Mouse (Mus musculus) olfactory bulb, adult 2 months (tissue): ENCODE data around the gene Crb2. TPM values are rescaled to one million over a fixed set of nuclear protein-coding genes. Genes with fewer than 3 reads are reported as not detected.

Experiments used
- H3K27ac ChIP-seq: fragments of 200-500 bp; 2 replicates; pipeline ENCODE4 v1.5.1; 2012; ENCODE audit warnings: low read depth, low read length; ENCODE audit not compliant: insufficient read depth
- H3K4me1 ChIP-seq: fragments of 200-500 bp; 2 replicates; pipeline ENCODE4 v1.6.1; 2012; ENCODE audit warnings: low read length; ENCODE audit not compliant: control insufficient read depth, insufficient read depth
- H3K4me3 ChIP-seq: fragments of 200-500 bp; 2 replicates; pipeline ENCODE4 v1.5.1; 2012; ENCODE audit warnings: mild to moderate bottlenecking, low read depth, low read length, moderate library complexity; ENCODE audit not compliant: insufficient read depth
- CTCF ChIP-seq: fragments of 200-500 bp; IDR thresholded peaks from 2 replicates; pipeline ENCODE4 v1.5.1; 2012; ENCODE audit warnings: low read depth, mild to moderate bottlenecking, low read length, moderate library complexity; ENCODE audit not compliant: insufficient read depth
- POLR2A ChIP-seq: fragments of 200-500 bp; IDR thresholded peaks from 2 replicates; pipeline ENCODE4 v1.6.1; 2012; ENCODE audit warnings: mild to moderate bottlenecking, low read depth, low read length, moderate library complexity; ENCODE audit not compliant: insufficient read depth
- WGBS: fragments of 180-500 bp; shearing (Covaris S2); methylation state at CpG from one replicate; pipeline ENCODE4 v1.1.7; 2018; 5-methylcytosine and 5-hydroxymethylcytosine counted together
- polyA plus RNA-seq: library from polyadenylated mRNA; stranded (reverse); fragments of >200 nt; gene quantifications from 2 replicates; pipeline ENCODE4 v1.2.4, GENCODE M21; 2012; ENCODE audit warnings: low replicate concordance; ENCODE audit not compliant: missing spikeins, insufficient read depth, insufficient read length

Gene Crb2
- polyA plus RNA-seq, 1 experiment = not detected

DNA sequence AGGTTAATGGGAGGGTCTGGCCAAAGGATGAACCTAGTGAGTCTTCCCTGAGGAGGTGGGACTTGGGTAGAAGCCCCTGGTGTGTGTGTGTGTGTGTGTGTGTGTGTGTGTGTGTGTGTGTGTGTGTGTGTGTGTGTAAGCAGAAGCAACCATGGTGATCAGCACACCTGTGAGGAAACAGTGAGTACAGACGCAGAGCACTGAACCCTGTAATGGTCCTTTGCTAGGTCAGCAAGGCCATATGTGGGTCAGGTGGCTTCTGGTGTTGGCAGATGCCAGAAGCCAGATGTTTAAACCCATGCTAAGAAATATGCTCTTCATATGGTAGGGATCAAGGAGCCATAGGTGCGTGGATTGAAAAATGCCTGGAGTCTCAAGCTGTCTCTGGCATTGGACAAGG is 11.5 kb upstream of the Crb2 start:
- Histone ChIP-seq H3K27ac (peak overlapping the region; percentile 87), H3K4me1 (peaks cover 71% of the 10 kb centered on the region), H3K4me3 (no peak overlapping the region)
- WGBS = 98% methylated on average over 2 of the region's 2 CpGs
- TF ChIP-seq CTCF (no peak), POLR2A (no peak)

DNA sequence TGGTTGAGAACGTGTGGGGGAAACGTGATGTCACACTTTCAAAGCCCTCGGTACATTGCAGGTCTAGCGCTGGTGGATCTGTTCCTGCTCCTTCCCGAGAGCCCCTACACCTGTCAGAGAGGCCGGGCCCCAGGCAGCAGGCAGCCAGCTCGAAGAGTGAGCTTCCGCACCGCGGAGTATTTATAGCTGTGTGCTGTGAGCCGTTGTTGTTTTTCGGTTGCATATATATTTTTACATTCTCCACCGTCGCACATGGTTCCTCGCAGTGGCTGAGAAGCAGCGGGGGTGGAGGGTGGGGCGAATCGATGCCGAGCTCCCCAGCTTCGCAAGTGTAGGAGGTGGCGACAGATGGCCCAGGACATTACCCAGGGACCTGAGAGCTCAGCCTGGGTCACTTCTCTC is 11.0 kb upstream of the Crb2 start:
- 32% methylated on average over 21 of the region's 21 CpGs for WGBS
- Histone ChIP-seq H3K4me1 (peaks cover 66% of the 10 kb centered on the region), H3K27ac (peak overlapping the region; percentile 87), H3K4me3 (no peak overlapping the region)
- no peak for TF ChIP-seq POLR2A
- no peak for TF ChIP-seq CTCF

DNA sequence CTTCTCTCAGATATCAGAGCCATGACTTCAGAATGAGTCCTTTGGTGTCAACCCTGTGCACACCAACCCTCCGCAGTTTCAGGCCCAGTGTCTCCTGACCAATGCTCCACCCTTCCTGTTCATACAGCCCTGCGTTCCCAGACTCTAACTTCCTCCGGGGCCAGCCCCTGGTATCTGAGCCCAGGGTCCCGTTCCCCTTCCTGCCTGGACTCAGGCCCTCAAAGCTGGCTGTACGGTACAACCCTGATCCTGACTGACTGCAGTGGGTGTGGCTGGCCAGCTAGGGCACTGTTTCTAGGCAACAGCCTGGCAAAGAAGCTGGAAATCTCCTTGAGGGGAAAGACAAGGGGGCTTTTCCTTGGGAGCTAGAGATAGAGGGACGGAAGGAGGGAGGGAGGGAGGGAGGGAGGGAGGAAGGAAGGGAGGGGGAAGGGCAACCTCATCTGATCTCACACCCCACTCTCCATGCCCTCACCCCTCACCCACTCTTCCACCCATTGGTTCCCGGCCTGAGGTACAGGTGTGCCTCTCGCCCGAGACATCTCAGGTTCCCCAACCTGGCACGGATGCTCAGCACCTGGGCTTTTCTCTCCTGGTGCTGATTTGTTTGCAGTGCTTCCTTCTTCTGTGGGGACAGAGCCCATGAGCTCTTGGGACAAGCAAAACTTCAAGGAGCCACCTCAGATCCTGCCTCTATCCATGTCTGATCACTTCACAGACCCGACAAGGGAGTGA is 9.9 kb upstream of the Crb2 start:
- Histone ChIP-seq H3K4me1 (peaks cover 62% of the 10 kb centered on the region), H3K4me3 (no peak overlapping the region), H3K27ac (peak overlapping the region; percentile 87)
- WGBS = 48% methylated on average over 11 of the region's 11 CpGs
- TF ChIP-seq CTCF (no peak), POLR2A (no peak)

DNA sequence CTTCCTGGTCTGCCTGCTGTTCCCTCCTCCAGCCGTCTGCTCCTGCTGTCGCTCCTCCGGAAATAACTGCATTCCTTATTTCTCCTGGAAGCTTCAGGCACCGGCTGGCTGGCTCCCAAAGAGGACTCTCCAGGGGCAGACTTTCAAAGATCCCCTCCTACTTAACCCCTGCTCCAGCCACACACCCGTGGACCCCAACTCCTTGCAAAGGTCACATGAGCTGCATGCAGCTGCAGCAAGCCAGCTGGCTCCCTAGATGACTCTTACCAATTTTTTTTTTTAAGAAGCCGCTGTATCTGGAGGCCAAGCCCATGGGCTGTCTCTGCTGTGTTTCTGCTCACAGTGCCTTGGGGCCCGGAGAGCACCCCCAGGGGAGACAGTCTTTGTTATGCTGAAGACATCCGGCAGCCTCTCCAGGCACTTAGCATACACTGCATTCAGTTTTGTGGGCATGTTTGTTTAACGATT is 8.9 kb upstream of the Crb2 start:
- TF ChIP-seq CTCF (no peak), POLR2A (no peak)
- WGBS = 1% methylated on average over 9 of the region's 9 CpGs
- Histone ChIP-seq H3K4me3 (no peak overlapping the region), H3K4me1 (peaks cover 61% of the 10 kb centered on the region), H3K27ac (peak overlapping the region; percentile 50)

DNA sequence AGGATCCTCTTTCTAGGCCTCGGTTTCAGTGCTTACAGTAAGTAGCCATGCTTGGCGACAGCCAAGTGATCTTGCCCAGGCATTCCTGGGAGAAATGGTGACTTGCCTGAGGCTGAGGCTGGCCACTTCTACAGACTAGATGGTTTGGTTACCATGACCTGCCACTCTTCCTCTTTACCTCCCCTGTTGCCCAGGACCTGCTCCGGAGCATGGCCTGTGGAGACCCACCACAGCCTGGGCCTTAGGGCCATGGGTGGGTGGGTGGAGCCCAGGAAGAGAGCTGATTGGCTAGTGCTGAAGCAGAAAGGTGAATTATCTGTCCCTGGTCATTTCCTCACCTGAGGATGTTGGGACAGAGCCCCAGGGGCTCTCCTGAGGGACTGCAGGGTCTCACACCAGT is 8.3 kb upstream of the Crb2 start:
- Histone ChIP-seq H3K4me1 (peaks cover 61% of the 10 kb centered on the region), H3K27ac (peak overlapping the region; percentile 50; the same call in 1 of the 2 replicates), H3K4me3 (no peak overlapping the region)
- 89% methylated on average over 3 of the region's 3 CpGs for WGBS
- TF ChIP-seq CTCF (no peak), POLR2A (no peak)

DNA sequence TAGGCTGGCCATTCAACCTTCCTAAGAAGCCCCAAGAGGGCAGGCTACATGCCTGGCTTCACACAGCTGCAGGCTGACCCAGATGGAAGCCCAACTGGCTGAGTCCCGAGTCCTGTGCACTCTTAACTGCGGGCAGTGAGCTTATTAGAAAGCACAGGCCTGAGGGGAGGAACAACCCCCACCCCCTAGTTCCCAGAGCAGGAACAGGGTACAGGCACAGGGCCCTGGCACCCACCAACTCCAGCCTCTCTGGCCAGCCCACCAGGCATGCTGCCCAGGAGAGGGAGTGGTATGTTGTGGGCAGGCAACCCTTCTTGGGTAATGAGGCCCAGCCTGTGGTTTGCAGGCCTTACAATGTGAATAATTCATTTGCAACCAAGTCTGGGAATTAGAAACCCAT is 7.1 kb upstream of the Crb2 start:
- 65% methylated on average over 2 of the region's 2 CpGs for WGBS
- no peak overlapping the region for H3K27ac ChIP-seq
- H3K4me1 ChIP-seq = peaks cover 59% of the 10 kb centered on the region
- TF ChIP-seq POLR2A (no peak), CTCF (no peak)
- no peak overlapping the region for H3K4me3 ChIP-seq

DNA sequence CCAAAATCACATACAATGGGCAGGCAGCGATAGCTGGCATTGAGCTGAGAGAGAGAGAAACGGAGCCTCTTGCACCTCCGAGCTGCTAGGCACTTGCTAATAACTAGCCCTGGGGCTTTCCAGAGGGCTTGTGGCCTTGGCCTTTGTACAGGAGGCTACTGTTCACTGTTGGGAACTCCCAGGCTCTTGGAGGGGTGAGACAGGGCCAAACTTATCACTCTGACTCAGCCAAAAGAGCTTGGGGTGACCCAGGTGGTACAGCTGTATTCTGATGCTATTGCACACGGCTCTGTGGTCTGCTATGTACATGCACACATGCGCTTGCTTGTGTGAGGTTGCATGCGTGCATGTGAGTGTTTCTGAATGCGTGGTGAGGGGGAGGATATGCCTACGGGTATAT is 6.3 kb upstream of the Crb2 start:
- H3K27ac ChIP-seq = no peak overlapping the region
- WGBS = 78% methylated on average over 8 of the region's 8 CpGs
- no peak overlapping the region for H3K4me3 ChIP-seq
- TF ChIP-seq CTCF (no peak), POLR2A (no peak)
- H3K4me1 ChIP-seq = peaks cover 50% of the 10 kb centered on the region

DNA sequence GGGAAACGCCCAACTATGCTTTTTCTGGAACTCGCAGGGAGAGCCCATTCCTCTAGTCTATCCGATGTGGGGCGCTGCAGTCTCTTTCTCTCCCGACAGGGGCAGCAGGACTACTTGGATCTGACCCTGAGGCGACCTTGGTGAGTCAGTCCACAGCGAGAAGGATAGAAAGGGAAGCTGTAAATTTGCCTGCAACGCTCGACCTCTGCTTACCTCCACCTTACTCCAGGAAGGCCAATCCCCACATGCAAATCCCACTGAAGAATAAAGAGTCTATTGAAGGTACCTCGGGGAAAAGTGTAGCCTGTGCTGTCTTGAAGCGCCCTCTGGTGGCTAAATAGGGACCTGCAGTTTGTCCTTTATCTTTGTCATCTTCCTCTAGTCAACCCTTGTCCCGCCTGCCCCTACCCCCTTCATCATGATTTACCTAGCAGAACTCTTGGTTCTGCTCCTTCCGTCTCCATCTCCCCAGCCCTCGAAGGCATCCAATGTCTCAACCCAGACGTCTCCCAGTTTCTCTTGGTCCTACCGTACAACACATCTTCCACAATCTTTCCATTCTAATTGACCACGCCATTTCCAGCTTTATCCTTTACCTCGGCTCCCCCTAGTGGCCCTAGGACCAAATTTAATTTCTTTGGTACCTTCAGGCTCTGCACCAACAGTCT is 4.3 kb upstream of the Crb2 start:
- Histone ChIP-seq H3K27ac (peak overlapping the region; percentile 49; the same call in 1 of the 2 replicates), H3K4me1 (peaks cover 31% of the 10 kb centered on the region), H3K4me3 (peak overlapping the region; percentile 49)
- no peak for TF ChIP-seq POLR2A
- TF ChIP-seq CTCF = peak; percentile 68
- 1% methylated on average over 18 of the region's 18 CpGs for WGBS

DNA sequence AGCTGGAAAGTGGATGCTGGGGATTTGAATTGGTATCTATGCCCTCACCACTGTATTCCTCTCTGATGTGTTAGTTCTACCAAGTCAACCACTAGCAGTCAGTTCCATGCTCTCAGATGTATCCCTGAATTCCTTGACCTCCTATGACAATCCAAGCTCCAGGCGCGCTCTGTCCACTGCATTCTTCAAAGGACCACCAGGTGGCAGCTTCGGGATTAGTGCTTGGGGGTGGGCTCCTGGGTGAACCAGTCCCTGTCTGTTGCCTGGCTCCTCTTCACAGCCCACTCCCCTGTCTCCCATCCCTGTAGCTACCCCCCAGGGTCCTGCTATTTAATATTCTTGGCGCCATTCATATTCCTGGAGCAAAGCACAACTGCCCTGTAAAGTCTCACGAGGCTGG is 1.5 kb upstream of the Crb2 start:
- WGBS = 40% methylated on average over 5 of the region's 5 CpGs

More for the DNA sequence above, 1.5 kb upstream of the Crb2 start:
- TF ChIP-seq CTCF (peak; percentile 51; the same call in 1 of the 2 replicates), POLR2A (no peak)
- H3K4me1 ChIP-seq = peaks cover 17% of the 10 kb centered on the region
- H3K27ac ChIP-seq = no peak overlapping the region
- H3K4me3 ChIP-seq = no peak overlapping the region
